Mouse (Mus musculus): ENCODE results near the gene Rrp1b.

- TF ChIP-seq CTCF (IDR thresholded peaks at IDR 0.05; ENCODE audit: low read depth) (no peak), EP300 (IDR thresholded peaks at IDR 0.05; ENCODE audit: low read depth) (no peak)
These were observed 13.9 kb upstream of the Rrp1b start for GRCm38 (mm10) chr17:32021981-32022380.

Data from heart, postnatal 0 days (tissue).